Mouse (Mus musculus): Measurements from ENCODE around the gene Tbc1d17. TPM values are rescaled to one million over a fixed set of nuclear protein-coding genes. Genes with fewer than 3 reads are reported as not detected.

The Tbc1d17 gene
- total and polyA plus RNA-seq, 3 experiments = 31.9 to 40.5 (median 38.5) TPM

DNA sequence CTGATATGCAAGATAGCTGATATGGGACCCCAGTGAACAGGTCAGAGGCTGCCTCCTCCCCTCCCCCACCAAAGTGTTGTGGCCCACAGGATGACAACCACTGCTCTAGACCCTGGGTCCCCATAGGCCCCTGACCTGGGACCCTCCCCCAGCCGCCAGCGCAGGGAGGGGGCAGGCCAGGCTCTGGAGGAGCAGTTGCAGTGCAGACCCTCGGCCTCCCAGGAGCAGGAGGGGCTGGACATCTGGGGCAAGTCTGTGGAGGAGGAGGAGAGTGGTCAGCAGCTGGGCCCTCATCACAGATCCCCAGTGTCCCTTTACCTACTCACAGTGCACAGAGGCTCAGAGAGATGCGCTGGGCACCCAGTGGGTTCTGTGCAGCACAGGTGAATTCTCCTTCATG, 58.8 kb downstream of the Tbc1d17 start:
- Histone ChIP-seq H3K4me2 (ENCODE audit: insufficient read depth, low read depth, poor library complexity, severe bottlenecking) (no peak overlapping the region), H3K9me3 (replicated peaks; ENCODE audit: low read length) (peaks cover 14% of the 10 kb centered on the region), H3K36me3 (replicated peaks in 1 of 2; ENCODE audit: control insufficient read depth in 1 of 2, insufficient read depth in 1 of 2, low read length in 1 of 2) (no peaks in the 10 kb centered on the region), H3K4me3 (replicated peaks in 1 of 3; ENCODE audit: low read depth in 2 of 3, low read length in 2 of 3, poor library complexity in 1 of 3) (no peak overlapping the region), H3K9ac (ENCODE audit: insufficient read depth, low read depth) (no peak overlapping the region), H3K27me3 (replicated peaks) (peaks cover 1% of the 10 kb centered on the region), H3K27ac (ENCODE audit: insufficient read depth, low read depth) (no peak overlapping the region), H3K79me2 (replicated peaks; ENCODE audit: control insufficient read depth, extremely low read depth, insufficient read depth, poor library complexity, severe bottlenecking) (no peaks in the 10 kb centered on the region), H3K4me1 (ENCODE audit: control insufficient read depth in 1 of 2, insufficient read depth in 2 of 2) (0 out of 4 replicates have a peak, but pooled peaks cover 0 to 2% of the 10 kb centered on the region in 2 experiments)
- dilution Hi-C loops (cut with MboI; ENCODE audit: extremely low pct_ligation_motif_present, extremely low pct_unique_long_range_greater_than_20kb, low sequenced_read_pairs) (no loop called here), in situ Hi-C loops (cut with MboI; ENCODE audit: low pct_ligation_motif_present, low pct_unique_long_range_greater_than_20kb, low sequenced_read_pairs) (loop anchor here (25.0 kb wide), 1 partner anchor 1378 kb away; the partner anchor contains the start of gene Siglecg)
- no peak for DNase-seq (ENCODE audit: extremely low read depth)
- TF ChIP-seq TBP (conservative IDR thresholded peaks at IDR 0.05; ENCODE audit: low read depth, low read length) (no peak), TCF12 (IDR thresholded peaks at IDR 0.05; ENCODE audit: low read depth, low read length) (no peak), E2F4 (IDR thresholded peaks at IDR 0.05; ENCODE audit: insufficient replicate concordance, low read depth, low read length) (no peak), CHD1 (IDR thresholded peaks at IDR 0.05; ENCODE audit: low read depth, low read length) (no peak), MYC (IDR thresholded peaks at IDR 0.05; ENCODE audit: low read depth, low read length) (no peak), CHD2 (IDR thresholded peaks at IDR 0.05; ENCODE audit: low read length) (no peak), RAD21 (IDR thresholded peaks at IDR 0.05; ENCODE audit: low read depth, low read length) (no peak), MEF2A (IDR thresholded peaks at IDR 0.05; ENCODE audit: borderline replicate concordance, low read depth, low read length) (no peak), MXI1 (IDR thresholded peaks at IDR 0.05; ENCODE audit: low read depth, low read length) (no peak)

DNA sequence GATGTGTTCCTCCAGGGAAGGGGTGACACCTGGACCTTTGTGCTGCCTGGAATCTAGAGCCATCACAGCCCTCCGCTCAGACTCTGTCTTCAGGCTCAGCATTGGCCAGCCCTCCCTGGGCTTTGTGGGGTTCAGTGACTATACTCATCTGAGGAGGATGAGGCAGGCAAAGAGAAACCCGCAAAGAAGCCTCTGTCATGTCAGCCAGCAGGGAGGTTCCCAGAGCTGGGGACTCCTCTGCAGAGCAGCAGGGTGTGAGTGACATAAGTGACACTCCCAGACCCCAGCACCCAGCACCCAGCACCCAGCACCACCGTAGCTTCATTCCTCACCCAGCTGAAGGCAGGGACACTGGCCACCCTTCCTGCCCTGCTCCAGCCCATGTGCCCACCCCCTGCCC, 59.3 kb downstream of the Tbc1d17 start:
- Histone ChIP-seq H3K9me3 (replicated peaks; ENCODE audit: low read length) (peaks cover 10% of the 10 kb centered on the region), H3K27me3 (replicated peaks) (peaks cover 1% of the 10 kb centered on the region), H3K9ac (ENCODE audit: insufficient read depth, low read depth) (no peak overlapping the region), H3K4me3 (replicated peaks in 1 of 3; ENCODE audit: low read depth in 2 of 3, low read length in 2 of 3, poor library complexity in 1 of 3) (no peak overlapping the region), H3K27ac (ENCODE audit: insufficient read depth, low read depth) (no peak overlapping the region), H3K4me2 (ENCODE audit: insufficient read depth, low read depth, poor library complexity, severe bottlenecking) (no peak overlapping the region), H3K36me3 (replicated peaks in 1 of 2; ENCODE audit: control insufficient read depth in 1 of 2, insufficient read depth in 1 of 2, low read length in 1 of 2) (no peaks in the 10 kb centered on the region), H3K79me2 (replicated peaks; ENCODE audit: control insufficient read depth, extremely low read depth, insufficient read depth, poor library complexity, severe bottlenecking) (no peaks in the 10 kb centered on the region), H3K4me1 (ENCODE audit: control insufficient read depth in 1 of 2, insufficient read depth in 2 of 2) (0 out of 4 replicates have a peak, but pooled peaks cover 0 to 2% of the 10 kb centered on the region in 2 experiments)
- DNase-seq (ENCODE audit: extremely low read depth) = no peak
- dilution Hi-C loops (cut with MboI; ENCODE audit: extremely low pct_ligation_motif_present, extremely low pct_unique_long_range_greater_than_20kb, low sequenced_read_pairs) = no loop called here
- TF ChIP-seq GABPA (IDR thresholded peaks at IDR 0.05; ENCODE audit: insufficient replicate concordance, low read depth, low read length) (no peak), ZMIZ1 (IDR thresholded peaks at IDR 0.05; ENCODE audit: low read depth, low read length) (no peak), KAT2A (IDR thresholded peaks at IDR 0.05; ENCODE audit: insufficient replicate concordance, low read length) (no peak), USF2 (conservative IDR thresholded peaks at IDR 0.05; ENCODE audit: low read depth, low read length) (no peak), NRF1 (IDR thresholded peaks at IDR 0.05; ENCODE audit: low read depth, low read length) (no peak)
- in situ Hi-C loops (cut with MboI; ENCODE audit: low pct_ligation_motif_present, low pct_unique_long_range_greater_than_20kb, low sequenced_read_pairs) = loop anchor here (25.0 kb wide), 1 partner anchor 1377 kb away; the partner anchor contains the start of gene Siglecg

Other genes with a start within 250 kb of the Tbc1d17 start
Only the 20 nearest of the 24 such genes appear.
- gene Myh14, start 178.2 kb downstream of the Tbc1d17 start, total RNA-seq (2012; rRNA removed) = 1.1 and 1.5 TPM in 2 replicates
- 0.09 and 0.12 TPM in 2 replicates for gene Myh14, start 178.2 kb downstream of the Tbc1d17 start, total RNA-seq (2014; rRNA removed)
- 0.60 and 0.89 TPM in 2 replicates for gene Myh14, start 178.2 kb downstream of the Tbc1d17 start, polyA plus RNA-seq (2012; ENCODE audit: insufficient read length, low read depth)
- not detected in 2 replicates for gene Izumo2, start 140.3 kb downstream of the Tbc1d17 start, total RNA-seq (2012; rRNA removed)
- not detected in 2 replicates for gene Izumo2, start 140.3 kb downstream of the Tbc1d17 start, total RNA-seq (2014; rRNA removed)
- gene Izumo2, start 140.3 kb downstream of the Tbc1d17 start, polyA plus RNA-seq (2012; ENCODE audit: insufficient read length, low read depth) = not detected in 2 replicates
- 27.6 and 30.0 TPM in 2 replicates for gene Vrk3, start 100.7 kb downstream of the Tbc1d17 start, total RNA-seq (2012; rRNA removed)
- 29.5 and 34.2 TPM in 2 replicates for gene Vrk3, start 100.7 kb downstream of the Tbc1d17 start, total RNA-seq (2014; rRNA removed)
- gene Vrk3, start 100.7 kb downstream of the Tbc1d17 start, polyA plus RNA-seq (2012; ENCODE audit: insufficient read length, low read depth) = 42.3 and 50.4 TPM in 2 replicates
- gene Zfp473, start 98.0 kb downstream of the Tbc1d17 start, total RNA-seq (2012; rRNA removed) = 9.3 and 9.6 TPM in 2 replicates
- 10.0 and 10.5 TPM in 2 replicates for gene Zfp473, start 98.0 kb downstream of the Tbc1d17 start, total RNA-seq (2014; rRNA removed)
- 6.8 and 8.7 TPM in 2 replicates for gene Zfp473, start 98.0 kb downstream of the Tbc1d17 start, polyA plus RNA-seq (2012; ENCODE audit: insufficient read length, low read depth)
- 93.2 and 101 TPM in 2 replicates for gene Nup62, start 33.0 kb downstream of the Tbc1d17 start, total RNA-seq (2012; rRNA removed)
- 84.1 and 93.3 TPM in 2 replicates for gene Nup62, start 33.0 kb downstream of the Tbc1d17 start, total RNA-seq (2014; rRNA removed)
- gene Nup62, start 33.0 kb downstream of the Tbc1d17 start, polyA plus RNA-seq (2012; ENCODE audit: insufficient read length, low read depth) = 146 and 151 TPM in 2 replicates
- gene Il4i1, start 32.7 kb downstream of the Tbc1d17 start, total RNA-seq (2012; rRNA removed) = 42.2 and 57.5 TPM in 2 replicates
- gene Il4i1, start 32.7 kb downstream of the Tbc1d17 start, total RNA-seq (2014; rRNA removed) = 11.8 and 17.6 TPM in 2 replicates
- 49.2 and 58.2 TPM in 2 replicates for gene Il4i1, start 32.7 kb downstream of the Tbc1d17 start, polyA plus RNA-seq (2012; ENCODE audit: insufficient read length, low read depth)
- gene Atf5, start 32.4 kb downstream of the Tbc1d17 start, total RNA-seq (2012; rRNA removed) = 34.0 and 71.1 TPM in 2 replicates
- gene Atf5, start 32.4 kb downstream of the Tbc1d17 start, total RNA-seq (2014; rRNA removed) = 12.0 and 13.4 TPM in 2 replicates
- gene Atf5, start 32.4 kb downstream of the Tbc1d17 start, polyA plus RNA-seq (2012; ENCODE audit: insufficient read length, low read depth) = 82.3 and 84.5 TPM in 2 replicates
- 21.7 and 24.2 TPM in 2 replicates for gene Akt1s1, start 88 bp downstream of the Tbc1d17 start, total RNA-seq (2012; rRNA removed)
- 8.5 and 9.5 TPM in 2 replicates for gene Akt1s1, start 88 bp downstream of the Tbc1d17 start, total RNA-seq (2014; rRNA removed)
- 23.3 and 23.4 TPM in 2 replicates for gene Akt1s1, start 88 bp downstream of the Tbc1d17 start, polyA plus RNA-seq (2012; ENCODE audit: insufficient read length, low read depth)
- gene Pnkp, start 8.1 kb upstream of the Tbc1d17 start, total RNA-seq (2012; rRNA removed) = 35.9 and 41.6 TPM in 2 replicates
- 14.8 and 15.3 TPM in 2 replicates for gene Pnkp, start 8.1 kb upstream of the Tbc1d17 start, total RNA-seq (2014; rRNA removed)
- 20.7 and 22.2 TPM in 2 replicates for gene Pnkp, start 8.1 kb upstream of the Tbc1d17 start, polyA plus RNA-seq (2012; ENCODE audit: insufficient read length, low read depth)
- gene Ptov1, start 20.7 kb upstream of the Tbc1d17 start, total RNA-seq (2012; rRNA removed) = 11.5 and 16.8 TPM in 2 replicates
- 5.7 and 7.8 TPM in 2 replicates for gene Ptov1, start 20.7 kb upstream of the Tbc1d17 start, total RNA-seq (2014; rRNA removed)
- gene Ptov1, start 20.7 kb upstream of the Tbc1d17 start, polyA plus RNA-seq (2012; ENCODE audit: insufficient read length, low read depth) = 15.5 and 21.0 TPM in 2 replicates
- 56.7 and 57.6 TPM in 2 replicates for gene Med25, start 43.6 kb upstream of the Tbc1d17 start, total RNA-seq (2012; rRNA removed)
- gene Med25, start 43.6 kb upstream of the Tbc1d17 start, total RNA-seq (2014; rRNA removed) = 18.4 and 20.8 TPM in 2 replicates
- 67.4 and 75.4 TPM in 2 replicates for gene Med25, start 43.6 kb upstream of the Tbc1d17 start, polyA plus RNA-seq (2012; ENCODE audit: insufficient read length, low read depth)
- 12.2 and 16.9 TPM in 2 replicates for gene Fuz, start 47.0 kb upstream of the Tbc1d17 start, total RNA-seq (2012; rRNA removed)
- 16.1 and 16.7 TPM in 2 replicates for gene Fuz, start 47.0 kb upstream of the Tbc1d17 start, total RNA-seq (2014; rRNA removed)
- gene Fuz, start 47.0 kb upstream of the Tbc1d17 start, polyA plus RNA-seq (2012; ENCODE audit: insufficient read length, low read depth) = 15.9 and 17.1 TPM in 2 replicates
- 53.4 and 61.1 TPM in 2 replicates for gene Ap2a1, start 80.4 kb upstream of the Tbc1d17 start, total RNA-seq (2012; rRNA removed)
- 35.7 and 38.5 TPM in 2 replicates for gene Ap2a1, start 80.4 kb upstream of the Tbc1d17 start, total RNA-seq (2014; rRNA removed)
- gene Ap2a1, start 80.4 kb upstream of the Tbc1d17 start, polyA plus RNA-seq (2012; ENCODE audit: insufficient read length, low read depth) = 52.6 and 56.3 TPM in 2 replicates
- gene Tsks, start 94.1 kb upstream of the Tbc1d17 start, total RNA-seq (2012; rRNA removed) = 0.08 TPM in 1 of 2 replicates, not detected in the other
- not detected in 2 replicates for gene Tsks, start 94.1 kb upstream of the Tbc1d17 start, total RNA-seq (2014; rRNA removed)
- not detected in 2 replicates for gene Tsks, start 94.1 kb upstream of the Tbc1d17 start, polyA plus RNA-seq (2012; ENCODE audit: insufficient read length, low read depth)
- 3.6 and 4.5 TPM in 2 replicates for gene Cpt1c, start 125.8 kb upstream of the Tbc1d17 start, total RNA-seq (2012; rRNA removed)
- gene Cpt1c, start 125.8 kb upstream of the Tbc1d17 start, total RNA-seq (2014; rRNA removed) = 10.2 and 10.3 TPM in 2 replicates
- gene Cpt1c, start 125.8 kb upstream of the Tbc1d17 start, polyA plus RNA-seq (2012; ENCODE audit: insufficient read length, low read depth) = 10.4 and 12.7 TPM in 2 replicates
- gene Prmt1, start 137.5 kb upstream of the Tbc1d17 start, total RNA-seq (2012; rRNA removed) = 340 and 407 TPM in 2 replicates
- gene Prmt1, start 137.5 kb upstream of the Tbc1d17 start, total RNA-seq (2014; rRNA removed) = 220 and 231 TPM in 2 replicates
- gene Prmt1, start 137.5 kb upstream of the Tbc1d17 start, polyA plus RNA-seq (2012; ENCODE audit: insufficient read length, low read depth) = 608 and 642 TPM in 2 replicates
- 56.5 and 65.0 TPM in 2 replicates for gene Irf3, start 148.6 kb upstream of the Tbc1d17 start, total RNA-seq (2012; rRNA removed)
- gene Irf3, start 148.6 kb upstream of the Tbc1d17 start, total RNA-seq (2014; rRNA removed) = 33.5 and 39.0 TPM in 2 replicates
- gene Irf3, start 148.6 kb upstream of the Tbc1d17 start, polyA plus RNA-seq (2012; ENCODE audit: insufficient read length, low read depth) = 79.7 and 87.7 TPM in 2 replicates
- gene Bcl2l12, start 149.6 kb upstream of the Tbc1d17 start, total RNA-seq (2012; rRNA removed) = 11.8 and 12.0 TPM in 2 replicates
- 9.2 and 9.8 TPM in 2 replicates for gene Bcl2l12, start 149.6 kb upstream of the Tbc1d17 start, total RNA-seq (2014; rRNA removed)
- 10.8 and 12.6 TPM in 2 replicates for gene Bcl2l12, start 149.6 kb upstream of the Tbc1d17 start, polyA plus RNA-seq (2012; ENCODE audit: insufficient read length, low read depth)
- 15.5 and 18.2 TPM in 2 replicates for gene Scaf1, start 167.3 kb upstream of the Tbc1d17 start, total RNA-seq (2012; rRNA removed)
- gene Scaf1, start 167.3 kb upstream of the Tbc1d17 start, total RNA-seq (2014; rRNA removed) = 5.4 and 6.1 TPM in 2 replicates
- 38.9 and 41.9 TPM in 2 replicates for gene Scaf1, start 167.3 kb upstream of the Tbc1d17 start, polyA plus RNA-seq (2012; ENCODE audit: insufficient read length, low read depth)
- gene Rras, start 168.9 kb upstream of the Tbc1d17 start, total RNA-seq (2012; rRNA removed) = 5.0 and 10.6 TPM in 2 replicates
- 6.6 and 7.2 TPM in 2 replicates for gene Rras, start 168.9 kb upstream of the Tbc1d17 start, total RNA-seq (2014; rRNA removed)
- gene Rras, start 168.9 kb upstream of the Tbc1d17 start, polyA plus RNA-seq (2012; ENCODE audit: insufficient read length, low read depth) = 18.5 and 19.8 TPM in 2 replicates